Mouse (Mus musculus) adrenal gland, adult 2 months (tissue): ENCODE data around the gene Clip3. TPM values are rescaled to one million over a fixed set of nuclear protein-coding genes. Genes with fewer than 3 reads are reported as not detected.

ENCODE experiments used
- DNase-seq: peaks from one replicate; pipeline ENCODE4 v3.0.0; 2021
- long read RNA-seq: library from polyadenylated mRNA; stranded (forward); transcript quantifications from one replicate; pipeline ENCODE4 v2.0.0, GENCODE M21; 2021
- polyA plus RNA-seq: library from polyadenylated mRNA; depleted of rRNA; stranded (reverse); fragments of >200 nt; gene quantifications from 2 replicates; pipeline ENCODE4 v1.2.3, GENCODE M21; 2012; rRNA removed
- total RNA-seq, 2 experiments: library from RNA; stranded (reverse); gene quantifications; 2 replicates each; pipeline ENCODE4 v1.2.3; 2021

Clip3 gene
- 10 to 100 TPM; 27.9 to 28.7 TPM for total RNA-seq
- polyA plus RNA-seq, result 10.2 and 17.3 TPM in 2 replicates
- long read RNA-seq, partial matches to known transcripts, result 1 of 4 reads
- long read RNA-seq, other reads (novel, unspliced or antisense), result 3 of 4 reads

- peak; percentile 65 for DNase-seq
Measured at GRCm38 (mm10) chr7:30291215-30292131, at the start of gene Clip3. Gene Clip3 (plus strand): TSS chr7:30291728.

- peak; percentile 51 for DNase-seq
Measured at GRCm38 (mm10) chr7:30251956-30252954, 39.3 kb upstream of the Clip3 start.

GRCm38 (mm10) chr7:30265041-30265440, 26.5 kb upstream of the Clip3 start:
- DNase-seq, result peak; percentile 15

- no peak for DNase-seq
Measured at GRCm38 (mm10) chr7:30265531-30265930, 26.0 kb upstream of the Clip3 start.

- no peak for DNase-seq
Measured at GRCm38 (mm10) chr7:30265935-30266334, 25.6 kb upstream of the Clip3 start.

GRCm38 (mm10) chr7:30266780-30267179, 24.7 kb upstream of the Clip3 start:
- no peak for DNase-seq

GRCm38 (mm10) chr7:30269641-30270040, 21.9 kb upstream of the Clip3 start:
- no peak for DNase-seq

- no peak for DNase-seq
Measured at GRCm38 (mm10) chr7:30274383-30274782, 17.1 kb upstream of the Clip3 start.

GRCm38 (mm10) chr7:30278911-30279310, 12.6 kb upstream of the Clip3 start:
- DNase-seq, result peak; percentile 25

- DNase-seq, result no peak
Measured at GRCm38 (mm10) chr7:30279536-30279935, 12.0 kb upstream of the Clip3 start.

- DNase-seq, result peak; percentile 95
Measured at GRCm38 (mm10) chr7:30279951-30280669, 11.4 kb upstream of the Clip3 start, which contains the start of the genes Thap8 and Wdr62. Gene Thap8 (plus strand): TSS chr7:30280094. Gene Wdr62 (minus strand): TSS chr7:30280419.

GRCm38 (mm10) chr7:30280670-30281138, 10.8 kb upstream of the Clip3 start:
- DNase-seq, result peak; percentile 91

- no peak for DNase-seq
Measured at GRCm38 (mm10) chr7:30281522-30281921, 10.0 kb upstream of the Clip3 start.

- no peak for DNase-seq
Measured at GRCm38 (mm10) chr7:30282740-30283139, 8.8 kb upstream of the Clip3 start.

GRCm38 (mm10) chr7:30286701-30287410, 4.7 kb upstream of the Clip3 start:
- peak; percentile 35 for DNase-seq

GRCm38 (mm10) chr7:30288046-30288445, 3.5 kb upstream of the Clip3 start:
- DNase-seq, result no peak

GRCm38 (mm10) chr7:30289071-30289713, 2.3 kb upstream of the Clip3 start:
- DNase-seq, result no peak

GRCm38 (mm10) chr7:30289714-30290399, 1.7 kb upstream of the Clip3 start:
- no peak for DNase-seq

GRCm38 (mm10) chr7:30293795-30294194, 2.3 kb downstream of the Clip3 start:
- DNase-seq, result no peak
